Mouse (Mus musculus) adrenal gland, postnatal 4 days (tissue): ENCODE measurements around the gene Olfr875. TPM values are rescaled to one million over a fixed set of nuclear protein-coding genes. Genes with fewer than 3 reads are reported as not detected.
"Not testable (repeated sequence)": the region's sequence is repeated elsewhere in the genome, so short reads cannot be mapped to it uniquely, and the experiment has no call there.

ENCODE experiments used
- DNase-seq, 2 experiments: peaks; one replicate each; pipeline ENCODE4 v3.0.0; 2021 to 2022; ENCODE audit warnings: low spot score in 2 of 2, mixed read lengths in 2 of 2
- long read RNA-seq, 2 experiments: library from polyadenylated mRNA; stranded (forward); transcript quantifications; one replicate each; pipeline ENCODE4 v2.0.0; 2021
- total RNA-seq, 2 experiments: library from RNA; stranded (reverse); gene quantifications; 2 replicates each; pipeline ENCODE4 v1.2.3; 2021

Gene Olfr875
- total RNA-seq: not detected
- long read RNA-seq, experiment 1: 0 reads
- long read RNA-seq, experiment 2: 0 reads

DNA sequence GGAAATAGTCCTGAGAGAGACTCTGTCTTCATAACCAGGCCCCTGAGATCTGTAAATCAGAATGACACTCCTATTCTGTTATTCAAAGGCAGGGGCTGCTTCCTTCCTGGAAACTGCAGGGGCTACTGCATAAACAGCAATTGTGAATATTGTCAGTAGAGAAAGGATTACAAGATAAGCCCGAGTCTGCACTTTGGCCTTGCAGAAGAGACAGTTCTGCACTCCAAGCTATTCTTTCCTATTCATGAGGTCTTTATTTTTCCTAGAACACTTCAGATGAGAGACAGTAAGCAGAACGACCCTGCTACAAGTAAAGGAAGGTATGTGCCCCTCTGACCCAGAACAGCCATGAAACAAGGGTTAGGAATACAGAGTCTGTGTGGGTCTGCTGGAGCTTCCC is at the start of gene Olfr875:
TSS of gene Olfr875 (plus strand) at position 99 of the 400 bp plus-strand sequence.
- DNase-seq: no peak

- DNase-seq: no peak
These were observed 37.3 kb upstream of the Olfr875 start for GRCm38 (mm10) chr9:37734310-37734709.

- DNase-seq: no peak
These were observed 26.9 kb upstream of the Olfr875 start, which contains the start of gene Olfr874 for GRCm38 (mm10) chr9:37744806-37745205. Gene Olfr874 (plus strand): TSS chr9:37745106.

DNA sequence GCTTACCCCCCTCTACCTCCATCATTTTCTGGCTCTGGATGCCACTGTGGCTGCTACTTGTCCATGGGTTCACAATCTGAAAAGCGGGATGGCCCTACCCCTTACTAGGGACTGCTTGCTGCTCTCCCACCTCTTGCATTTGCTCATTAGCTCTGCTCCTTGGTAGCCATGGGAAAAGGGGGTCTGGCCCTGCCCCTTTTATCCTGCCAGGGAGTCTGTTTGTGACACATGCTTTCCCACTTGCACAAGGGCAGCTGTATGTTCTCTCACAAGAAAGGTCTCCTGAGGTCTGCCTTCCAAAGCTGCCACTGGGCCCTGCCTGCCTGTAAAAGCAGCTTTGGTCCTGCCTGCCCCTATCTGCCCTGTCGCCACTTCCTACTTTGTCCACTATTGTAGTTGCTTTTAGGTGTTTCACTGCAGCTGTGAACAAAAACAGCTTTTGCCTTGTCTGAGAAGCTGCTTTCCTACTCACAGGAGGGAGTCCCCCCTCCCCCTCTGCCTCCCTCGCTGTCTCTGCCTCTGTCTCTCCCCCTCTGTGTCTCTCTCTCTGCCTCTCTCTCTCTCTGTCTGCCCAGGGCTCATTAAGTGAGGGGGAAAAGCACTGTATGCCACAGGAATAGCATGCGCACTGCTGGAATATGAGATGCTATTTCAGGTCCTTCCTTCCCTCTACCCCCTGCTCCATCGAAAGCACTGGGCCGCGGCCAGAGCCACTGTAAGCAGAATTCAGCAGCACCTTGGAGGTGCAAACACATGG is 21.2 kb upstream of the Olfr875 start:
- DNase-seq: no peak

DNA sequence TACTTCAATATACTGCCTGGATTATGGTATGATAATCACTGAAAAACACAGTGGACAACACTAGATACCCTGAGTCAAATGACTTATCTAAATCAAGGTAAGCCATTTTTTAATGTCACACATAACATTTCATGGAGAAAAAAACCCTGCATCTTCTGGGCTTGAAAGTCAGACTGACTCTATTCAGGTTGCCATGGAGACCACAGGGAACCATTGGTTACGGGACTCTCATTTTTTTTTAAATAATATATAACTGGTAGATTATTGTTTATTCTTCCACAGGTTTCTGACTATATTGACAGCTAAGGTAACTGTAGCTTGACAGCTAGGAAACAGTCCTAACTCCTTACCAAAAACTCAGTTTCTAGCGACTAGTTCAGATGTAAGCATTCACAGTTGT is 20.2 kb upstream of the Olfr875 start:
- no peak for DNase-seq

GRCm38 (mm10) chr9:37752006-37752405 is 19.7 kb upstream of the Olfr875 start:
- DNase-seq: no peak

DNA sequence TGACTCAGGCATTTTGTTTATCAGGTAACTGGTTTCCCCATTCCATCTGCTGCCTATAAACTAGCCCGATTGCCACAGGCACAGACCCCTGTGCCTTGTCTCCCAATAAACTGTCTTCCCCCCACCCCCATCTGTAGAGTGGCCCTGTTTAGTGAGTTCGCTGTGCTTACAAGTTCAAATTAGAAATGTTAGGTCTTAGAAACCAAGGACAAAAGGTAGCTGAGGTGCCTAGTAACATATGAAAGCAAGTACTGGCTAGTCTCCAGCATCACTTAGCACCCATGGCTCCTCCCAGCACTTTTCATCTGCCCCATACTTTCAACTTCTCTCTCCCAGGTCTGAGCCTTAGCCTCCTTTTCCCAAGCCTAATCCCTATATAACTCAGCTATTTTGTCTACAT is 9.9 kb upstream of the Olfr875 start:
- DNase-seq: no peak

DNA sequence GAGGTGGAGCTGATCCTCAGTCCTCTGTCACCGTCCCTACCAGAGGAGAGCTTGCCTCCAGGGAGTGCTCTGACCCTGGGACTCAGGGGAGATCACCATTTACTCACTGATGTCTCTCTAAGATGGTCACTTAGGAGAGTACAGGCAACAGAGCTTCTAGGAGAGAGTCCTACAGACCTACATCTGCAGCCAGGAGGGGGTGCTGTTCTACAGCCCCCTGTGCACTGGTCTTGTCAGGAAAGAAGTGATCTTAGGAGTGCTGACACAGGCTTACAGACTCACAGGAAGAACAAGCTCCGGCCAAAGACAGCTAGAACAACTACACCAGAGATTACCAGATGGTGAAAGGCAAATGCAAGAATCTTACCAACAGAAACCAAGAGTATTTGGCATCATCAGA is 9.1 kb upstream of the Olfr875 start:
- DNase-seq: no peak

GRCm38 (mm10) chr9:37770661-37771060 is 996 bp upstream of the Olfr875 start:
- DNase-seq: no peak

DNA sequence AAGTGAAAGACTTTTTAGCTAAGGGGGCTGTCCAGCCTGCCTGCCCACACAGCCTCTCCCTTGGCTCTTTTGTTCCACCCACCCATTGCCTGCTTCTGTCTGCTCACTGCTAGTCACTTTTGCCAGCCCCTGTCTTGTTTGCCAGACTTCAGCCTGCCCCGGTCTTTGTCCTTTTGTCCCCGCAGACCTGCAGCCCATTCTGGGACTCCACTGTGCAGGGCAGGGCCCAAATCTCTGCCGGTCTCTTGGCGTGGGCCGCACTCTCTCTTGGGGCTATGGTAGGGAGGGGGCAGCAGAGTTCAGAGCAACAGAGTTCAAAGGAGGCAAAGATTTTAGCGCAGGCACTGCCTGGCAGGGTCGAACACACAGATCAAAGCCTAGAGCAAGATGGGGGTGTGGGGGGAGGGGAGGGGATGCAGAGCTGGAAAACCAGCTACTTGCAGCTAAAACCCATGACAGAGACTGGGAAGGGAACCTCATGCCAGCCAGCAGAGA is 11.2 kb downstream of the Olfr875 start:
- DNase-seq: peak; percentile 10 to 11

DNA sequence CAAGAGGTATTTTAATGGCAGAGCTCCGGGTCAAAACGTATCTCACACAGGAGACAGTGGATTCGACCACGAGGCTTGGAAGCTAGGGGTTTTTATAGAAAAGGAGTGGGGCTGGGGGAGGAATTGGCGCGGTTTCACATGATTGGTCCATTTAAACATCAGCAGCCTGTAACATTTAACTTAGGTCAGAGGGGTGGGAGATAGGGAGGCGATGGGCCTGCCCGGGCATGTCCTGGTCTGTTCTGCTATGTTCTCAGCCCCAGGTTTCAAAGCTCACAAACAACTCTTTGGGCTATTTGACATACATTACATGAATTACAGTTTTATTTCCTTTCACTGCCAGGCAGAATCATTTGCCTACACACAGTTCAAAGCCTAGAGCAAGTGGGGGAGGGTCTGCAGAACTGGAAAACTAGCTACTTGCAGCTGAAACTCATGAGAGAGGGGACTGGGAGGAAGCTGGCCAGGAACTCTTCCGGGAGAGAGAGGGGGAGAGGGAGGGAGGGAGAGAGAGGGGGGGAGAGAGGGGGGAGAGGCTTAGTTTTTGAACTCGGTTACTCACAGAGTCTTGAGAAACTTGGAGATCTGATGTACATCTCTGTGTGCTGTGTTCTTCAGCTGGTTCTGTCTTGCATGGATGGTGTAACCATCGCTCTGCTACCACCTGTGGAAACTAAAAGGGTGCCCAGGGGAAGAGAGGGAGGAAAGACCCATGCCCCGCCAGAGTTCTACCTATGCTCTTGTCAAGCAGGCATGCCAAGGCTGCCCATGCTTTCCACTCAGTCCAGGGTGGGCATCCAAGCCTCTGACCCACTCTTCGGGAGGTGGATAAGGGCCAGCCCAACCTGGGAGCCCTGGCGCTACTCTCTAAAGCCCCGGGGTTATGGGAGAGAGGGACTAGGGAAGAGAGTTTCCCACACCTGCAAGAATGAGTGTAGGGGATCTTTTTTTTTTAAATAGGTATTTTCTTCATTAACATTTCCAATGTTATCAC is 12.0 kb downstream of the Olfr875 start:
- not testable (repeated sequence) for DNase-seq

DNA sequence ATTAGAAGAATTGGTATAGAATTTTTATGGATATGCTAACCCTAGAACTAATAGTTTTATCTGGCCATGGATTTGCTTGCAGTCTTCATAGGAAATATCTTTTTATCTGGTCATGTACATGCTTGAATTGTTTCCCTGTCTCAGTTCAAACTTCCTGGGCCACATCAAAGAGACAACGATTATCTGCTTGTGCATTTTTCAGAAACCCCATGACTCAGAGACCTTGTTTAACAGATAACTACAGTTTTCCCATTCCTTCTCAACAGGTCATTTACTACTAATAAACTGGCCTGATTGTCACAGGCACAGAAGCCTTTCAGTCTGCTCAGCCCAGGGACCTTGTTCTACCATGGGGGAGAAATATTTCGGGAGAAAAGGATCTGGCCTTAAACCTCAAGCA is 14.8 kb downstream of the Olfr875 start:
- no peak for DNase-seq

GRCm38 (mm10) chr9:37802055-37802454 is 30.4 kb downstream of the Olfr875 start:
- DNase-seq: no peak

- no peak for DNase-seq
These were observed 31.1 kb downstream of the Olfr875 start, which contains the start of gene Olfr876 for GRCm38 (mm10) chr9:37802731-37803130. Gene Olfr876 (plus strand): TSS chr9:37803031.

- no peak for DNase-seq
These were observed 35.6 kb downstream of the Olfr875 start for GRCm38 (mm10) chr9:37807235-37807634.

GRCm38 (mm10) chr9:37808456-37808855 is 36.8 kb downstream of the Olfr875 start:
- DNase-seq: no peak

DNA sequence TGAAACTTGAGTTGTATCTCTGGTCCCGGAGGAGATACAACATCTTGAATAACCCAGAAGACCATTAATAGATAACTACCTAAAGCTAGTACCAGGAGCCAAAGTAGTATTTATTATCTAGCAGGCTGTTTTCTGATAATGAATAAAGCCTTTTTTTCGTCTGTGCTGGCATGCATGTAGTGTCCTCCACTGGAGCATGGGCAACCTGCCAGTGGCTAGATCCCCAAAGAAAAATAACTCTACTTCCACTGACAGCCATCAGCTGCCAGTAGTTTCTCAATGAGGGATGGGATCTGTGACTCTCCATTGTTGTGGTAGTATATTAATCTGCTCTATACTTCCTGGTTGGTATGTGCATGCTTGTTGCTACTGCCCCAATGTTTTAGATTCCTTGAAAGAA is 37.3 kb downstream of the Olfr875 start:
- DNase-seq: peak; percentile 4 to 9

DNA sequence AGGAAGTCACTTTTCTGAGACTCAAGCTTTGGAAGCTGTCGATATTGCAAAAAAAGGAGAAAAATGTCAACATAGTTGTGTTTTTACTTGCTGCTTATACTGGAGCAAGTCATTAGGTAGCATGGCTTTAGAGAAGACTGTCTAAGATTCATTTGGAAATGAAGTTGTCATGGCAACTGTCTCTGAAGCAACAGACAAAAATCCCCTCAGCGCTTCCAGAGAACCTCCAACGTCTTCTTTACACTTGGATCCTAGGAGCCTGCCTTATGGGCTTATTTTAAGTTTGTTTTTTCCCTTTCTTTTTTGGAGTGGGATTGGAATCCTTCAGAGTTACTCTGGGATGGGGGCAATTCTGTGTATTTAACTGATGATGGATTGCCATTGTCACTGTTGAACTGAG is 43.0 kb downstream of the Olfr875 start:
- no peak for DNase-seq
